Mouse (Mus musculus) heart, embryonic 11.5 days (tissue): Measurements from ENCODE around the gene Otud7b. TPM values are rescaled to one million over a fixed set of nuclear protein-coding genes. Genes with fewer than 3 reads are reported as not detected.

Experiments used
- ATAC-seq: fragments of 200-750 bp; cut with Nextera tagmentation; replicated peaks from 2 replicates; pipeline ENCODE4 v1.8.0; 2017; ENCODE audit warnings: moderate library complexity; ENCODE audit not compliant: insufficient number of reproducible peaks, low FRiP score, low TSS enrichment
- H3K27ac ChIP-seq: fragments of 300-500 bp; sonication (generic); 2 replicates; pipeline ENCODE4 v1.5.1; 2014; ENCODE audit warnings: mild to moderate bottlenecking, low read depth, low read length
- H3K27me3 ChIP-seq: fragments of 300-500 bp; sonication (generic); 2 replicates; pipeline ENCODE4 v1.6.1; 2014; ENCODE audit warnings: mild to moderate bottlenecking, low read length, mixed read lengths; ENCODE audit not compliant: control insufficient read depth, insufficient read depth
- H3K36me3 ChIP-seq: fragments of 300-500 bp; sonication (generic); 2 replicates; pipeline ENCODE4 v1.6.1; 2014; ENCODE audit warnings: mild to moderate bottlenecking, low read length, moderate library complexity, mixed read lengths; ENCODE audit not compliant: control insufficient read depth, insufficient read depth
- H3K4me1 ChIP-seq: fragments of 300-500 bp; sonication (generic); 2 replicates; pipeline ENCODE4 v1.6.1; 2014; ENCODE audit warnings: low read length; ENCODE audit not compliant: control insufficient read depth, insufficient read depth
- H3K4me2 ChIP-seq: fragments of 300-500 bp; sonication (generic); 2 replicates; pipeline ENCODE4 v1.6.1; 2014; ENCODE audit warnings: mild to moderate bottlenecking, moderate library complexity
- H3K4me3 ChIP-seq: fragments of 300-500 bp; sonication (generic); 2 replicates; pipeline ENCODE4 v1.5.1; 2014; ENCODE audit warnings: low read depth, low read length
- H3K9ac ChIP-seq: fragments of 300-500 bp; sonication (generic); 2 replicates; pipeline ENCODE4 v1.6.1; 2014; ENCODE audit warnings: mild to moderate bottlenecking, low read depth, low read length, moderate library complexity
- H3K9me3 ChIP-seq: fragments of 300-500 bp; sonication (generic); replicated peaks from 2 replicates; pipeline ENCODE4 v1.6.1; 2016; ENCODE audit warnings: low read length; ENCODE audit not compliant: control insufficient read depth
- WGBS: fragments of 180-500 bp; shearing (Covaris S2); extraction: QIAGEN DNeasy Blood & Tissue Kit; methylation state at CpG from one replicate; pipeline ENCODE4 v1.1.7; 2014; ENCODE audit not compliant: insufficient replicate concordance; 5-methylcytosine and 5-hydroxymethylcytosine counted together
- polyA plus RNA-seq: library from polyadenylated mRNA; unstranded; fragments of >200 nt; fragmentation: Nextera tagmentation; extraction: Ambion mirVana; gene quantifications from 2 replicates; pipeline ENCODE4 v1.2.1, GENCODE M21; 2014

Gene Otud7b
- 8.7 and 9.3 TPM in 2 replicates for polyA plus RNA-seq

GRCm38 (mm10) chr3:96104261-96105065 lies at the start of gene Otud7b:
Gene Otud7b (plus strand): TSS chr3:96104527.
- H3K9me3 ChIP-seq = no peaks in the 10 kb centered on the region
- H3K27me3 ChIP-seq = no peaks in the 10 kb centered on the region
- peak within 1 kb of the TSS; percentile 81 for H3K4me2 ChIP-seq
- peak; percentile 87 for ATAC-seq
- H3K4me3 ChIP-seq = peak within 1 kb of the TSS; percentile 93
- H3K4me1 ChIP-seq = peaks cover 11% of the 10 kb centered on the region
- no peaks in the 10 kb centered on the region; the same call in 1 of the 2 replicates for H3K36me3 ChIP-seq
- under 1% methylated on average over 66 of the region's 84 CpGs for WGBS
- peak within 1 kb of the TSS; percentile 96 for H3K27ac ChIP-seq
- peak within 1 kb of the TSS; percentile 97 for H3K9ac ChIP-seq

GRCm38 (mm10) chr3:96055294-96055693 lies 49.0 kb upstream of the Otud7b start:
- WGBS = 84% methylated on average over 6 of the region's 6 CpGs
- Histone ChIP-seq H3K27ac (no peak overlapping the region), H3K4me2 (no peak overlapping the region), H3K9ac (no peak overlapping the region), H3K4me1 (0 out of 2 replicates have a peak, but pooled peaks cover 3% of the 10 kb centered on the region), H3K9me3 (no peaks in the 10 kb centered on the region), H3K4me3 (no peak overlapping the region), H3K27me3 (no peaks in the 10 kb centered on the region), H3K36me3 (no peaks in the 10 kb centered on the region)
- ATAC-seq = no peak

GRCm38 (mm10) chr3:96056031-96056430 lies 48.3 kb upstream of the Otud7b start:
- ATAC-seq = no peak
- H3K4me2 ChIP-seq = no peak overlapping the region
- no peaks in the 10 kb centered on the region for H3K36me3 ChIP-seq
- H3K4me1 ChIP-seq = 0 out of 2 replicates have a peak, but pooled peaks cover 3% of the 10 kb centered on the region
- no peak overlapping the region for H3K9ac ChIP-seq
- no peak overlapping the region for H3K27ac ChIP-seq
- no peaks in the 10 kb centered on the region for H3K27me3 ChIP-seq
- H3K4me3 ChIP-seq = no peak overlapping the region
- no peaks in the 10 kb centered on the region for H3K9me3 ChIP-seq
- WGBS = 85% methylated on average over 4 of the region's 4 CpGs

GRCm38 (mm10) chr3:96057747-96058204 lies 46.6 kb upstream of the Otud7b start:
- Histone ChIP-seq H3K4me3 (peak overlapping the region; percentile 71), H3K36me3 (no peaks in the 10 kb centered on the region), H3K27ac (peak overlapping the region; percentile 92), H3K9me3 (no peaks in the 10 kb centered on the region), H3K27me3 (no peaks in the 10 kb centered on the region), H3K4me2 (peak overlapping the region; percentile 88), H3K9ac (peak overlapping the region; percentile 78), H3K4me1 (0 out of 2 replicates have a peak, but pooled peaks cover 3% of the 10 kb centered on the region)
- under 1% methylated on average over 26 of the region's 26 CpGs for WGBS
- peak; percentile 88 for ATAC-seq

GRCm38 (mm10) chr3:96058231-96058896 lies 46.0 kb upstream of the Otud7b start, which contains the start of gene Vps45:
Gene Vps45 (minus strand): TSS chr3:96058466.
- peak within 1 kb of the TSS; percentile 92 for H3K27ac ChIP-seq
- peak within 1 kb of the TSS; percentile 78 for H3K9ac ChIP-seq
- no peaks in the 10 kb centered on the region for H3K27me3 ChIP-seq
- no peaks in the 10 kb centered on the region for H3K36me3 ChIP-seq
- H3K4me3 ChIP-seq = peak within 1 kb of the TSS; percentile 71
- H3K4me2 ChIP-seq = peak within 1 kb of the TSS; percentile 88
- 0 out of 2 replicates have a peak, but pooled peaks cover 3% of the 10 kb centered on the region for H3K4me1 ChIP-seq
- WGBS = 4% methylated on average over 18 of the region's 18 CpGs
- no peaks in the 10 kb centered on the region for H3K9me3 ChIP-seq
- ATAC-seq = peak; percentile 72

GRCm38 (mm10) chr3:96060146-96060545 lies 44.2 kb upstream of the Otud7b start:
- H3K4me2 ChIP-seq = no peak overlapping the region
- H3K27me3 ChIP-seq = no peaks in the 10 kb centered on the region
- WGBS = 75% methylated on average over 1 of the region's 1 CpGs
- no peaks in the 10 kb centered on the region for H3K36me3 ChIP-seq
- ATAC-seq = no peak
- no peaks in the 10 kb centered on the region for H3K9me3 ChIP-seq
- no peak overlapping the region for H3K4me3 ChIP-seq
- H3K4me1 ChIP-seq = 0 out of 2 replicates have a peak, but pooled peaks cover 3% of the 10 kb centered on the region
- no peak overlapping the region for H3K27ac ChIP-seq
- H3K9ac ChIP-seq = no peak overlapping the region

GRCm38 (mm10) chr3:96063299-96063698 lies 41.0 kb upstream of the Otud7b start:
- Histone ChIP-seq H3K27ac (no peak overlapping the region), H3K9ac (no peak overlapping the region), H3K4me3 (no peak overlapping the region), H3K27me3 (no peaks in the 10 kb centered on the region), H3K4me1 (no peaks in the 10 kb centered on the region), H3K4me2 (no peak overlapping the region), H3K9me3 (no peaks in the 10 kb centered on the region), H3K36me3 (no peaks in the 10 kb centered on the region)
- no peak for ATAC-seq
- WGBS = 68% methylated on average over 2 of the region's 2 CpGs

- no peaks in the 10 kb centered on the region for H3K4me1 ChIP-seq
- 80% methylated on average over 3 of the region's 3 CpGs for WGBS
- H3K4me2 ChIP-seq = no peak overlapping the region
- ATAC-seq = no peak
- no peaks in the 10 kb centered on the region for H3K36me3 ChIP-seq
- no peaks in the 10 kb centered on the region for H3K9me3 ChIP-seq
- H3K27me3 ChIP-seq = no peaks in the 10 kb centered on the region
- no peak overlapping the region for H3K9ac ChIP-seq
- no peak overlapping the region for H3K4me3 ChIP-seq
- H3K27ac ChIP-seq = no peak overlapping the region
Measured at GRCm38 (mm10) chr3:96064217-96064616, 40.1 kb upstream of the Otud7b start.
